Mouse (Mus musculus): ENCODE results near the gene Mosmo.

Gene Mosmo

GRCm38 (mm10) chr7:120677001-120677643 is at the start of gene Mosmo:
Mosmo (plus strand) TSS chr7:120677618.
- peak; percentile 66 for DNase-seq

- no peak for DNase-seq
These were observed 44.9 kb upstream of the Mosmo start for GRCm38 (mm10) chr7:120632518-120632917.

- peak; percentile 7 for DNase-seq
These were observed 43.1 kb upstream of the Mosmo start for GRCm38 (mm10) chr7:120634301-120634700.

GRCm38 (mm10) chr7:120634711-120635361 is 42.6 kb upstream of the Mosmo start, which contains the start of gene Uqcrc2:
Uqcrc2 (plus strand) TSS chr7:120635176.
- peak; percentile 80 for DNase-seq

- no peak for DNase-seq
These were observed 42.0 kb upstream of the Mosmo start for GRCm38 (mm10) chr7:120635362-120635781.

- no peak for DNase-seq
These were observed 41.6 kb upstream of the Mosmo start for GRCm38 (mm10) chr7:120635821-120636220.

- DNase-seq = no peak
These were observed 34.2 kb upstream of the Mosmo start for GRCm38 (mm10) chr7:120643217-120643616.

- DNase-seq = no peak
These were observed 29.6 kb upstream of the Mosmo start for GRCm38 (mm10) chr7:120647849-120648248.

GRCm38 (mm10) chr7:120662079-120662478 is 15.3 kb upstream of the Mosmo start:
- DNase-seq = no peak

GRCm38 (mm10) chr7:120670153-120670875 is 7.1 kb upstream of the Mosmo start, which contains the start of gene Pdzd9:
Pdzd9 (minus strand) TSS chr7:120670343.
- peak; percentile 47 for DNase-seq

GRCm38 (mm10) chr7:120671271-120671670 is 6.1 kb upstream of the Mosmo start:
- no peak for DNase-seq

- peak; percentile 50 for DNase-seq
These were observed 530 bp downstream of the Mosmo start for GRCm38 (mm10) chr7:120677764-120678531.

GRCm38 (mm10) chr7:120679023-120679422 is 1.6 kb downstream of the Mosmo start:
- DNase-seq = no peak

- no peak for DNase-seq
These were observed 4.6 kb downstream of the Mosmo start for GRCm38 (mm10) chr7:120682002-120682401.

- no peak for DNase-seq
These were observed 7.3 kb downstream of the Mosmo start for GRCm38 (mm10) chr7:120684731-120685161.

- DNase-seq = no peak
These were observed 7.8 kb downstream of the Mosmo start for GRCm38 (mm10) chr7:120685227-120685626.

GRCm38 (mm10) chr7:120690634-120691033 is 13.2 kb downstream of the Mosmo start:
- no peak for DNase-seq

GRCm38 (mm10) chr7:120693831-120694375 is 16.5 kb downstream of the Mosmo start:
- no peak for DNase-seq

- DNase-seq = no peak
These were observed 17.8 kb downstream of the Mosmo start for GRCm38 (mm10) chr7:120695196-120695595.

- no peak for DNase-seq
These were observed 18.2 kb downstream of the Mosmo start for GRCm38 (mm10) chr7:120695641-120696040.

- DNase-seq = no peak
These were observed 18.9 kb downstream of the Mosmo start for GRCm38 (mm10) chr7:120696331-120696730.

GRCm38 (mm10) chr7:120699586-120699985 is 22.2 kb downstream of the Mosmo start:
- DNase-seq = no peak

GRCm38 (mm10) chr7:120703888-120704287 is 26.5 kb downstream of the Mosmo start:
- DNase-seq = no peak
